ENCODE assay signal across 7 mouse cellular contexts in the genomic region with DNA sequence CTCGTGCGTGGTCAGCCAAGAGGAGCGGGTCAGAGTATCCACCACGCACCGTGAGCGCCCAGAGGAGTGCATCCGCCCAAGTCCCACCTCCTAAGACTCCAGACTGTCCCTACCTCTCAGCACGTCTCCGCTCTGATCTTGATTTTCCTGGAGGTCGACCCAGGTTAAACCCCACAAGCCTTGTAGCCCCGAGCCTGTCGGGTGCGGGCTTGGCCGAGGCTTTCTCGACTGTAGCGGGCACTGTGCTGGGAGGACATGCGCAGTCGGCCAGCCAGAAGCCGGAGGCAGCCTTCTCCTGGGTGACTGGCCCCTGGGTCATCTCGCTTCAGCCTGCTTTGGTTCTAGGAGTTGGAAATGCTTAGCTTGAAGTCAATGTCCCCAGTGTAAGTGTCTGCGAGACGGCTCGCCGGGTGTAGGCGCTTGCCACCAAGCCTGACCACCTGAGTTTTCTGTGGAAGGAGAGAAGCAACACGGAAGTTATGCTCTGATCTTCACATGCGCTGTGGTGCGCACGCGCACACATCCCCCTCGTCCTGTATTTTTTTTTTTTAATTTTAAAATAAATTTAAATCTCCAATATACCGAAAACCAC. TPM values are rescaled to one million over a fixed set of nuclear protein-coding genes. Genes with fewer than 3 reads are reported as not detected.
A peak's percentile ranks its signal among the peaks of the same experiment; 100 is the strongest.
DNase-seq lines count a peak whose midpoint lies in the region; ATAC-seq and TF ChIP-seq lines count a peak whose summit lies in the region.

No protein-coding gene starts in this region.

- dilution Hi-C loops in CH12.LX (cut with MboI; ENCODE audit: extremely low pct_ligation_motif_present, extremely low pct_unique_long_range_greater_than_20kb, low sequenced_read_pairs), result loop anchor here (25.0 kb wide), 1 partner anchor 157 kb away; a partner anchor contains a TSS

- no peaks in the 10 kb centered on the region for H3K9me3 ChIP-seq in CH12.LX (replicated peaks; ENCODE audit: low read length)
- no peaks in the 10 kb centered on the region for H3K9me3 ChIP-seq in heart, postnatal 0 days (replicated peaks; ENCODE audit: control insufficient read depth, low read length)

- H3K79me2 ChIP-seq in CH12.LX (replicated peaks; ENCODE audit: control insufficient read depth, extremely low read depth, insufficient read depth, poor library complexity, severe bottlenecking), result no peaks in the 10 kb centered on the region

- TF ChIP-seq CTCF in CH12.LX (conservative IDR thresholded peaks at IDR 0.05 in 1 of 2, IDR thresholded peaks at IDR 0.05 in 1 of 2; ENCODE audit: low read depth in 2 of 2, low read length in 2 of 2), result no peak
- TF ChIP-seq CTCF in heart, postnatal 0 days (IDR thresholded peaks at IDR 0.05; ENCODE audit: low read depth), result no peak
- TF ChIP-seq CTCF in layer of hippocampus, adult 2 months (conservative IDR thresholded peaks at IDR 0.05), result no peak

- 15% methylated on average over 32 of the region's 32 CpGs for WGBS in heart, postnatal 0 days

- H3K4me2 ChIP-seq in CH12.LX (ENCODE audit: insufficient read depth, low read depth, poor library complexity, severe bottlenecking), result peak overlapping the region; percentile 43; the same call in 1 of the 2 replicates
- peak overlapping the region; percentile 85 for H3K4me2 ChIP-seq in heart, postnatal 0 days (ENCODE audit: low read depth, low read length)

- no peaks in the 10 kb centered on the region for H3K27me3 ChIP-seq in CH12.LX (replicated peaks)
- H3K27me3 ChIP-seq in heart, postnatal 0 days (ENCODE audit: control insufficient read depth, insufficient read depth, low read length), result peaks cover 2% of the 10 kb centered on the region; the same call in 1 of the 2 replicates

- H3K4me1 ChIP-seq in CH12.LX (ENCODE audit: control insufficient read depth in 1 of 2, insufficient read depth in 2 of 2), result peaks cover 3 to 6% of the 10 kb centered on the region in 2 experiments
- peaks cover 8% of the 10 kb centered on the region; the same call in 1 of the 2 replicates for H3K4me1 ChIP-seq in heart, postnatal 0 days (ENCODE audit: control insufficient read depth, insufficient read depth)

- H3K36me3 ChIP-seq in CH12.LX (replicated peaks in 1 of 2; ENCODE audit: control insufficient read depth in 1 of 2, insufficient read depth in 1 of 2, low read length in 1 of 2), result no peaks in the 10 kb centered on the region
- H3K36me3 ChIP-seq in heart, postnatal 0 days (replicated peaks; ENCODE audit: control insufficient read depth, insufficient read depth, low read length), result no peaks in the 10 kb centered on the region

- DNase-seq in CD4-positive, CD25-positive, alpha-beta regulatory T cell, adult 2 months (ENCODE audit: low read depth, low spot score), result peak; percentile 54
- no peak for DNase-seq in CH12.LX (ENCODE audit: extremely low read depth)
- DNase-seq in heart, postnatal 0 days (ENCODE audit: low spot score), result no peak
- DNase-seq in layer of hippocampus, adult 2 months (ENCODE audit: low spot score in 2 of 2), result peak in 1 of 2 experiments; percentile 50
- peak; percentile 35 for DNase-seq in mesoderm, embryonic 11.5 days (ENCODE audit: low read depth, low spot score)
- peak; percentile 45 for DNase-seq in right cerebral cortex, postnatal 4 days

- H3K4me3 ChIP-seq in CH12.LX (replicated peaks in 1 of 3; ENCODE audit: low read depth in 2 of 3, low read length in 2 of 3, poor library complexity in 1 of 3), result no peak overlapping the region
- peak overlapping the region; percentile 49 for H3K4me3 ChIP-seq in heart, postnatal 0 days (ENCODE audit: low read depth, low read length)
- H3K4me3 ChIP-seq in layer of hippocampus, adult 2 months, result peak overlapping the region; percentile 66

- no peak overlapping the region for H3K27ac ChIP-seq in CH12.LX (ENCODE audit: insufficient read depth, low read depth)
- H3K27ac ChIP-seq in heart, postnatal 0 days (ENCODE audit: low read depth), result no peak overlapping the region
- H3K27ac ChIP-seq in layer of hippocampus, adult 2 months, result peak overlapping the region; percentile 52; the same call in 1 of the 2 replicates

- TF ChIP-seq RAD21 in CH12.LX (IDR thresholded peaks at IDR 0.05; ENCODE audit: low read depth, low read length), result no peak

- TF ChIP-seq EP300 in CH12.LX (IDR thresholded peaks at IDR 0.05; ENCODE audit: low read length), result no peak
- no peak for TF ChIP-seq EP300 in heart, postnatal 0 days (IDR thresholded peaks at IDR 0.05; ENCODE audit: low read depth)

- ATAC-seq in common myeloid progenitor, adult 5-6 weeks (replicated peaks; ENCODE audit: low read depth, poor library complexity, severe bottlenecking), result peak; percentile 16
- 0 out of 2 replicates have a peak, but pooled peaks have one; percentile 12 for ATAC-seq in heart, postnatal 0 days (ENCODE audit: insufficient read depth, low read depth)

- H3K9ac ChIP-seq in CH12.LX (ENCODE audit: insufficient read depth, low read depth), result no peak overlapping the region
- H3K9ac ChIP-seq in heart, postnatal 0 days (replicated peaks; ENCODE audit: low read depth, low read length), result peak overlapping the region; percentile 39

- in situ Hi-C loops in CH12.LX (cut with MboI; ENCODE audit: low pct_ligation_motif_present, low pct_unique_long_range_greater_than_20kb, low sequenced_read_pairs), result loop anchor here (5.0 to 25.0 kb wide), 2 partner anchors 147 to 332 kb away; no protein-coding TSS in a partner anchor

- no peak for TF ChIP-seq POLR2A in CH12.LX (IDR thresholded peaks at IDR 0.05; ENCODE audit: low read depth, low read length)

TF ChIP-seq in CH12.LX, 34 proteins besides CTCF, POLR2A, EP300 and RAD21:
- no peak for TF ChIP-seq UBTF (IDR thresholded peaks at IDR 0.05; ENCODE audit: low read depth, low read length)
- TF ChIP-seq MXI1 (IDR thresholded peaks at IDR 0.05; ENCODE audit: low read depth, low read length), result no peak
- TF ChIP-seq CHD2 (IDR thresholded peaks at IDR 0.05; ENCODE audit: low read length), result no peak
- no peak for TF ChIP-seq MEF2A (IDR thresholded peaks at IDR 0.05; ENCODE audit: borderline replicate concordance, low read depth, low read length)
- no peak for TF ChIP-seq MYC (IDR thresholded peaks at IDR 0.05; ENCODE audit: low read depth, low read length)
- TF ChIP-seq JUN (IDR thresholded peaks at IDR 0.05; ENCODE audit: insufficient read depth, low read depth, low read length), result no peak
- no peak for TF ChIP-seq ZKSCAN1 (IDR thresholded peaks at IDR 0.05; ENCODE audit: borderline replicate concordance, low read depth, low read length)
- TF ChIP-seq POLR2AphosphoS2 (IDR thresholded peaks at IDR 0.05; ENCODE audit: low read depth, low read length), result no peak
- no peak for TF ChIP-seq HCFC1 (IDR thresholded peaks at IDR 0.05; ENCODE audit: low read depth, low read length)
- TF ChIP-seq NELFE (IDR thresholded peaks at IDR 0.05; ENCODE audit: low read depth, low read length), result no peak
- no peak for TF ChIP-seq E2F4 (IDR thresholded peaks at IDR 0.05; ENCODE audit: insufficient replicate concordance, low read depth, low read length)
- no peak for TF ChIP-seq MAX (IDR thresholded peaks at IDR 0.05; ENCODE audit: low read length)

RNA-seq across cellular contexts. Expression of a gene that starts 50.2 kb away (rescaled TPM):
- total RNA-seq in CH12.LX (2012; rRNA removed) (not detected in 2 replicates), CH12.LX (2014; rRNA removed) (not detected in 2 replicates)
- polyA plus RNA-seq in CH12.LX (2012; ENCODE audit: insufficient read length, low read depth), result not detected in 2 replicates
- not detected in 2 replicates for total RNA-seq in common myeloid progenitor, adult 5-6 weeks (2017)
- total RNA-seq in heart, postnatal 0 days (2014; rRNA removed; ENCODE audit: low replicate concordance), result 0.54 TPM in 1 of 2 replicates, not detected in the other
- 0.03 and 0.05 TPM in 2 replicates for polyA plus RNA-seq in heart, postnatal 0 days (2015; fragmentation: Nextera tagmentation; extraction: Ambion mirVana)
- total RNA-seq in layer of hippocampus, adult 2 months (2021), result 10 to 100 TPM; 55.1 to 57.2 TPM

Comparison
In these comparisons a context has a peak if more than half of its experiments do, and no peak if none do; other contexts are left out.
1. DNase-seq: peak in CD4-positive, CD25-positive, alpha-beta regulatory T cell, adult 2 months (single experiment), mesoderm, embryonic 11.5 days (single experiment) and right cerebral cortex, postnatal 4 days (single experiment); none in CH12.LX (single experiment) and heart, postnatal 0 days (single experiment).
2. H3K4me3 ChIP-seq: peak in heart, postnatal 0 days (single experiment) and layer of hippocampus, adult 2 months (single experiment); none in CH12.LX (0 of 3).
3. RNA of a gene that starts 50.2 kb away (total RNA-seq): 55.1 to 57.2 TPM in layer of hippocampus, adult 2 months; not detected in CH12.LX, not detected in common myeloid progenitor, adult 5-6 weeks and 0.54 TPM in heart, postnatal 0 days; every median in the first group is over 10 times any median in the second.